Mouse (Mus musculus): ENCODE results near the gene Eddm3b. TPM values are rescaled to one million over a fixed set of nuclear protein-coding genes. Genes with fewer than 3 reads are reported as not detected.

The Eddm3b gene
- not detected for polyA plus RNA-seq (2017; shearing (Covaris generic))

- no peak for ATAC-seq
Measured at GRCm38 (mm10) chr14:51113916-51114560, at the start of gene Eddm3b. Gene Eddm3b, plus strand, starts transcription at chr14:51114426.

- no peak for ATAC-seq
Measured at GRCm38 (mm10) chr14:51068956-51069355, 45.3 kb upstream of the Eddm3b start.

- ATAC-seq, result no peak
Measured at GRCm38 (mm10) chr14:51069617-51070016, 44.6 kb upstream of the Eddm3b start.

- no peak for ATAC-seq
Measured at GRCm38 (mm10) chr14:51074335-51074734, 39.9 kb upstream of the Eddm3b start, which contains the start of gene Olfr750. Gene Olfr750, minus strand, starts transcription at chr14:51074435.

GRCm38 (mm10) chr14:51079180-51079579 lies 35.0 kb upstream of the Eddm3b start:
- no peak for ATAC-seq

GRCm38 (mm10) chr14:51081035-51081434 lies 33.2 kb upstream of the Eddm3b start:
- no peak for ATAC-seq

- peak; percentile 48 for ATAC-seq
Measured at GRCm38 (mm10) chr14:51082599-51083581, 31.3 kb upstream of the Eddm3b start.

- no peak for ATAC-seq
Measured at GRCm38 (mm10) chr14:51083805-51084204, 30.4 kb upstream of the Eddm3b start.

GRCm38 (mm10) chr14:51085086-51085485 lies 29.1 kb upstream of the Eddm3b start:
- ATAC-seq, result no peak

- ATAC-seq, result no peak
Measured at GRCm38 (mm10) chr14:51085911-51086310, 28.3 kb upstream of the Eddm3b start.

- ATAC-seq, result no peak
Measured at GRCm38 (mm10) chr14:51087762-51088161, 26.5 kb upstream of the Eddm3b start.

- ATAC-seq, result peak; percentile 9
Measured at GRCm38 (mm10) chr14:51088166-51088969, 25.9 kb upstream of the Eddm3b start.

GRCm38 (mm10) chr14:51088970-51089673 lies 25.1 kb upstream of the Eddm3b start:
- peak; percentile 81 for ATAC-seq

- ATAC-seq, result no peak
Measured at GRCm38 (mm10) chr14:51089674-51090076, 24.6 kb upstream of the Eddm3b start.

- ATAC-seq, result peak; percentile 22
Measured at GRCm38 (mm10) chr14:51090077-51090781, 24.0 kb upstream of the Eddm3b start.

- ATAC-seq, result no peak
Measured at GRCm38 (mm10) chr14:51090921-51091900, 23.0 kb upstream of the Eddm3b start, which contains the start of the genes Rnase4 and Ang. Gene Rnase4, plus strand, starts transcription at chr14:51091077. Gene Ang, plus strand, starts transcription at chr14:51091150.

- ATAC-seq, result no peak
Measured at GRCm38 (mm10) chr14:51092073-51092620, 22.1 kb upstream of the Eddm3b start.

- no peak for ATAC-seq
Measured at GRCm38 (mm10) chr14:51093496-51093895, 20.7 kb upstream of the Eddm3b start.

- ATAC-seq, result no peak
Measured at GRCm38 (mm10) chr14:51094096-51094875, 19.9 kb upstream of the Eddm3b start.
